Mouse (Mus musculus) c-Kit-negative CD71-positive TER-119-positive erythroid progenitor cells, embryonic 14.5 days (primary cell): Measurements from ENCODE around the gene Ssh1.

ENCODE experiments used
- DNase-seq: peaks from one replicate; pipeline ENCODE4 v3.0.0-alpha.2; 2013; ENCODE audit warnings: low read depth, low spot score

The Ssh1 gene

GRCm38 (mm10) chr5:113930648-113931609 is 62.8 kb downstream of the Ssh1 start:
- DNase-seq = no peak

DNA sequence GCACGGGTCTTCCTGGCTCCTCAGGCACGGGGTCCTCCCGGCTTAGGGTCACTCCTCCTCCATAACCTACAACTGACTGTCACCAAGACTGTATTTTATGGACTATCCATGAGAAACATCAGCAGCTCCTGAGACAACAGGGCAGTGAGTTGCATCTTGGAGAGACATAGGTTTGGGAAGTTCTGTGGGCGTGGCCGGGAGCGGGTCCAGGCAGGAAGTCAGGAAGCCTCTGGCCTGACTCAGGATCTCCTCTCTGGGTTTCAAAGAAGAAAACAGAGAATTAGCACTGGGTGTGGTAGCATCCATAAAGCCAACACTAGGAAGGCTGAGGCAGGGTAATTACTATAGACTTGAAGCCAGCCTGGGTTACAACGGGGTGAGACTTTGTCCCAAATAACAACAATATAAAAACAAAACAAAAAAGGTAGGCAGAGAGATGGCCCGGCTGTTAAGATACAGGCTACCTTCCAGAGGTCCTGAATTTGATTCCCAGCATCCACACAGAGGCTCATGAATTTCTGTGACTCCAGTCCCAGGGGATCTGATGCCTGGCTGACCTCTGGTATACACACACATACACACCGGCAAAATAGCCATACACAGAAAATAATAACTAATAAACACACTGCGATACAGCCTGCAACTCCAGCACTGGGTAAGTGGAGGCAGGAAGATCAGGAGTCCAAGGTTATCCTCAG is 63.6 kb downstream of the Ssh1 start:
- no peak for DNase-seq

- no peak for DNase-seq
Observed at GRCm38 (mm10) chr5:113929526-113929925, 64.2 kb downstream of the Ssh1 start.

- no peak for DNase-seq
Observed at GRCm38 (mm10) chr5:113924608-113925007, 69.1 kb downstream of the Ssh1 start.

DNA sequence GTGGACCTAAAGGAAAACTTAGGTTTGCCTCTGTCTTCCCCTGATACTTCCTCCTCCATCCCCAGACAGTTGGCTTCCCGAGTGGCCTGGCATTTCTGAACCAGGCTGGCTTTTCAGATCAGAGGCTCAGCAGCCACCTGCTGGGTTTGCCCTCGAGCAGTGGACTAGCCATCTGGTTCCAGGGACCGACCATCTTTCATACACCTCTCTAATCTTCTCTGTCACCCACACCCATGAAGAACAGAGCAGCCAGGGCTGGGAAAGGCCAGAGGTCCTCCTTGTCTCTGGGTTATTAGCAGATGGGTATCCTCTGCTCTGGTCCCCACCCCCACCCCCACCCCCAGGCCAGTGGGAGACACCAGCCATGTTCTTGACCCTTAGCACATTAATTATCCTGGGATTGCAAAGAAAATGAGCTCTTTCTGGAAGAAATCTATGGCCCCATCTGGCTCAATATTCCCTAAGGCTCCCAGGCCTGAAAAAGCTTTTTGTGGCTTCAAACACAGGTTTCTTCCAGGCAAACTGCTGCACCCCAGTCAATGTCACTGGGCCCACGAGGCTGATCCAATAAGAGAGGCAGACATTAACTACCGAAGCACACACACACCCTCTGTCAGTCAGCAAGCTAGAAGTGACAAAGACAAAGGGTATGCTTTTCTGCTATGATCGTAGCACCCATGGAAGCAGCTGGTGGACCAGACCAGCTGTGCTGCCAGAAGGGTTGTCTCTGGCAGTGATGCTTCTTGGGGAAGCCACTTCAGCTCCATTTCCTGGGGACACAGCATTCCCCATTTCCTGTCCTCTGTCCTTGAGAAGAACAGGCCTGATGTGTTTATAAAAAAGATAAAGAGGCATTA is 72.2 kb downstream of the Ssh1 start:
- DNase-seq = no peak

GRCm38 (mm10) chr5:113919060-113919459 is 74.6 kb downstream of the Ssh1 start:
- no peak for DNase-seq

DNA sequence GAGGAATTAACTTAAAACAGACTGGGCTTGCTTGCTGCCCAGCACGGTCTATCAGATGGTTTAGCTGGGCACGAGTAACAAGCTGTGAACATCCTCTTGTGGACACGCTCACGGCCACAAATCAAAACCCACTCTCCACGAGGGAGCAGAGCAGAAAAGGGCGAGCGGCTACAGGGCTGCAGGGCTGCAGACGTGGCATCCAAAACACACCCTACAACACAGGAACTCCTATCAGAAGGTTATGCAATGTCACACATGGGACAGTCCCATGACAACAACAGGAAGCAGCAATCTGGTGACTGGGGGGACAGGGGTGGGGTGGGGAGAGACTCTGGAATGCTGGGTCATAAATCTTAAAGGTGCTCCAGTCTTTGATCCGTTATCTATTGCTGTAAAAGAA is 75.0 kb downstream of the Ssh1 start:
- DNase-seq = no peak

DNA sequence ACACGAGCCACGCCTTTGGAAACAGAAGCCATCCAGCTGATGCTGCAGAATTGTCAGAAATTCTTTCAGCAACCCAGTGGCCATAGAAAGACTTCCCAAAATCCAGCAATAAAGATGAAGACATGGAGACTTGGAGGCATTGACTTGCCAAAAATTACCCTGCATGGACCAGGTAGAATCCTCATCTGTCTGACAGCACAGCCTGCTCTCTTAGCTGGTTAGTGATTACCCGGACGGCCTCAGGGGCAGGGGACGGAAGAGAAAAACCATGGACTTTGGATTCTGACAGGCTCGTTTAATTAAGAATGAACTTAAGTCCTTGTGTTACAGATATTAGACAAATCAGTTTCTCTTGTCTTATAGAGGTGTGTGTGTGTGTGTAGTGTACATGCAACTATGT is 83.0 kb downstream of the Ssh1 start:
- no peak for DNase-seq

DNA sequence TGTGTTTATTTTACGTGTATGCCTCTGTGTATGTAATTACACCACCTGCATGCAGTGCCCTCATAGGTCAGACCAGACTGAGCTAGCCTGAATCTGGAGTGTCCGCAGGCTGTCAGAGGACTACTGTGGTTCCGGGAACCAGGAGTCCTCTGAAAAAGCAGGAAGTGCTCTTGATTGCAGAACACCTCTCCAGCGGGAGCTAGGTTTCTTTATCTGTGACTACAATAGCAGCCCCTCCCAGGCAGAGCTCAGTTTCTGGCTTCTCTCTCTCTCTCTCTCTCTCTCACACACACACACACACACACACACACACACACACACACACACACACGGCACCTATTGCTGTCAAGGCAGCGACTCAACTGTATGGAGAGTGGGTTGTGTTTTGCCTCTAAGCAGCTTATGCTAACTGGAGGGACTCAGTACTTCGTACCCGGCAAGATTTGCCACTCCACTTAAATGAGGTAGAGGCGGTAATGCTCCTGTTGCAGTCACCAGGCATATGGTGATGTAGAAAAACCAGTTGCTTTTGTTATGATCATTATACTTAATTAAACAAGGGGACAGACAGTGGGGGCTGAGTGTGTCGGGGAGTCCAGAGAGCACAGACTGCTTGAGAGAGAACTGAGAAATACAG is 83.5 kb downstream of the Ssh1 start:
- DNase-seq = no peak

- peak; percentile 96 for DNase-seq
Observed at GRCm38 (mm10) chr5:113908592-113909441, 84.9 kb downstream of the Ssh1 start, which contains the start of gene Coro1c. Gene Coro1c (minus strand): TSS chr5:113908758.

DNA sequence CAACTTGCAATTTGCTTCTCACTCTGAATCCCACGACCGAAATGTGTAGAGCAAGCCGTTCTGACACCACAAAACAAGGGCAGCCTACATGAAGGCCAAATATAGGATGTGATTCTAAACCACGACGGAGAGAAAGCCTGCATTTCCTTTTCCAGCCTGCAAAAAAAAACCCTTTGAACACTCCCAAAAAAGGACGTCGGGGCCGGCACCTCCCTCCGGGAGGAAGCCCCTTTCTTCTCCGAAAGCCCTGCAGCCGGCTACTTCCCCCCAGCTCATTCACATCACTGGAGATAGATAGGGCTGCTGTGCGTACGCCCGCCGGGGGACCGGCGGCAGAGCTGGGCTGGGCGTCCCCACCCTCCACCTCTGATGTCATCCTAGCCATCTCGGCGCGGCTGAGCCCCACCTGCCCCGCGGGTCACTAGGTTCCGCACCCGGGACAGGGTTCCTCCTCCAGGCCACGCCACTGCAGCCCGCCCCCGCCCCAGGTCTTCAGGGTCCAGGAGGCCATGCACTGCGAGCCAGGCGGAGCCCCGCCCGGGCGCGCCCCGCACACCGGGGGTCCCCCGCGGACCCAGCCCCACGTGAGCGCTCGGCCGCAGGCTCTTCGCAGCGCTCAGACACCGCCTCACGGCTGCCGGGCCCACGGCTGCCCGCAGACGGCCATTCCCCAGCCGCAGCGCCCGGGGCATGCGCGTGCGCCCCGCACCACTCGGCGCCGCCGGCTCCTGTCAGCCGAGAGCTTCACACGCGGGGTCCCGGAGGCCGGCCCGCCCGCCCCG is 85.7 kb downstream of the Ssh1 start:
- DNase-seq = peak; percentile 46

GRCm38 (mm10) chr5:113906958-113907735 is 86.5 kb downstream of the Ssh1 start:
- peak; percentile 49 for DNase-seq

GRCm38 (mm10) chr5:113904987-113905386 is 88.7 kb downstream of the Ssh1 start:
- no peak for DNase-seq

DNA sequence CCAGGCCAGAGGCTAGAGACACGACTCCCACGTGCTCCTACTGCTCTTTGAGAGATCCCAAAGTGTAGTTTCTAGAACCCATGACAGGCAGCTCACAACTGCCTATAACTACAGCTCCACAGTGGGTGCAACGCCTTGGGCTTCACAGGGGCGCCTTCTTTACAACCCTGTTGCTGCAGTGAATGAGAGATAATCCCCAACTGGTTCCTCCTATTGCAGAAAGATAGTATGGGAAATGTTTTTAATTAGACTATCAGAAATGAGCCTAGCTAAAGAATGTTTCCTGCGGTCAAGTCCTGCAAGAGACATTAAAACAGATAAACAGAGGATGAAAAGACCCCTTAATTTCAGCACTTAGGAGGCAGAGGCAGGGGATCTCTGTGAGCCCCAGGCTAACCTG is 90.7 kb downstream of the Ssh1 start:
- no peak for DNase-seq

GRCm38 (mm10) chr5:113902017-113902416 is 91.7 kb downstream of the Ssh1 start:
- DNase-seq = no peak

GRCm38 (mm10) chr5:113901074-113901571 is 92.6 kb downstream of the Ssh1 start:
- no peak for DNase-seq

GRCm38 (mm10) chr5:113899543-113899942 is 94.2 kb downstream of the Ssh1 start:
- no peak for DNase-seq

GRCm38 (mm10) chr5:113892005-113892404 is 101.7 kb downstream of the Ssh1 start:
- no peak for DNase-seq

DNA sequence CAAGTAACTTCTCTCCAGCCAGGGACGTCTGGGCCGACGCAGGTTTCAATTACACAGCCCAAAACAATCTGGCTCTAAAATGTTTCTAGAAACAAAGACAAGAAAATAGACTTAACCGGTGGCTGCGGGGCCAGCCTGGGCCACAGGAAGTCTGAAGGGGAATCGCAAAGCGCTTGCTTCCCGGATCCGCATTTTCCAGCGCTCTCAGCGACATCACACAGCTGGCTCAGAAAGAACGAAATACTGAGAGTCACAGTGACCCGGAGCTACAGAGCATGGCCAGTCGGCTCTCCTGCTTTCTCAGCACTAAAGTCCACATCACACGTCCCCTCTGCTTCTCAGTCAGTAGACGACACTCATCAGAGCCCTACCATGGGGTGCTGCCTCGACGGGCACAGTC is 102.8 kb downstream of the Ssh1 start:
- no peak for DNase-seq
